Mouse (Mus musculus): ENCODE data around the gene Tsacc. TPM values are rescaled to one million over a fixed set of nuclear protein-coding genes. Genes with fewer than 3 reads are reported as not detected.
A peak's percentile ranks its signal among the peaks of the same experiment; 100 is the strongest.
"Not testable (repeated sequence)": the region's sequence is repeated elsewhere in the genome, so short reads cannot be mapped to it uniquely, and the experiment has no call there.

The Tsacc gene
- 5.0 TPM in 1 of 2 replicates, not detected in the other for total RNA-seq (2015; ENCODE audit: low replicate concordance)
- not detected in 2 replicates for total RNA-seq (2017; ENCODE audit: low replicate concordance)

DNA sequence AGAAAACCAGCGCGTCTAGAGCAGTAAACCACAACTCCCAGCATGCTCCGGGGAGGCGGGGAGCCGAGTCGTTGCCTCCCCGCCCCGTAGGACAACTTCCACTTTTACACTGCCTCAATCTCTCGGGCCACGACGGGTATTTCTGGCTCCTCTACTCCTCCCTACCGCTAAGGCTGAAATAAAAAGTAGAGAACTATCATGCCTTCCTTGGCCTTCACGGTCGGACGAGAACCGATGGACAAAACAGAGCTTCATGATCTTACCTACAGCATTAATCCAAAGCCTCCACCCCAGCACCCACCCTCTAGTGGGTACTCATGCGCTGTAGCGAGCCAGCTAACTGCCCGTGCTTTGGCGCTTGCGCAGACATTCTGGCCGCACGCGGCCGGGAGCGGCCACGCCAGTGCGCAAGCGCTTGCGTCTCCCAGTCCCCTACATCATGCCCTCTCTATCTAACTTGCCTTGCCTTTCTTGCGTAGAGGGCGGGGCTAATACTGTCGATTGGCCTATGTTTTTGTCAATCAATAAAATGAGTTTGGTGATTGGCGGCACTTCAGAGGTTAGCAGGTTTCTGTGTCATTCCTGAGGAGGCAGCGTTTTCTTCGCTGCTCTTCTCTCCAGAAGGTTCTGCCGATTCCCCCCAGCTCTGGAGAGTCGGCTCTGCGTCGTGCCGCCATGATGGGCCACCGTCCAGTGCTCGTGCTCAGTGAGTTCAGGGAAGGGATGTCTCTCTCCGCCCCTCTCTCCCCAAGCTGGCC lies at the start of gene Tsacc, which contains the start of gene Cct3:
Tsacc (minus strand) TSS at position 439 of the 758 bp plus-strand sequence.
Cct3 (plus strand) TSS at position 556 of the 758 bp plus-strand sequence.
- peak; percentile 90 for ATAC-seq (replicated peaks; ENCODE audit: low FRiP score, poor library complexity, severe bottlenecking)

DNA sequence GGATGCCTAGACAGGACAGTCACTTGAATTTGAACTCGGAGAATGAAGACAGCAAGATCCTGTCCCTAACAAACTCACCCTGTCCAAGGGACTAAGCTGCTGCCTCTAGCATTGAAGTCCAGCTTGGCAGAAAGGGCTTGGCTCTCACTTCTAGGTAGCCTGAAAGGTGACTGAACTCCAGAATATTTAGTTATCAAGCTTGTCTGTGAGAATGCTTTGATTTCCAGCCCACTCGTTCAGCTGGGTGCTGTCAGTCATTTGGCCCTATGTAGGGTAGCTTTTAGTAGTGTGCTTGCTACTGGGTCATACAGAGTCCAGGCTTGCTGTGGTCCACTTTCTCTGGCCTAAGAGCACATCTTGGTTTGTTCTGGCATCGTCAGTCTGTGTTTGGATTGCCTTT lies 42.2 kb upstream of the Tsacc start:
- ATAC-seq (replicated peaks; ENCODE audit: low FRiP score, poor library complexity, severe bottlenecking), result no peak

DNA sequence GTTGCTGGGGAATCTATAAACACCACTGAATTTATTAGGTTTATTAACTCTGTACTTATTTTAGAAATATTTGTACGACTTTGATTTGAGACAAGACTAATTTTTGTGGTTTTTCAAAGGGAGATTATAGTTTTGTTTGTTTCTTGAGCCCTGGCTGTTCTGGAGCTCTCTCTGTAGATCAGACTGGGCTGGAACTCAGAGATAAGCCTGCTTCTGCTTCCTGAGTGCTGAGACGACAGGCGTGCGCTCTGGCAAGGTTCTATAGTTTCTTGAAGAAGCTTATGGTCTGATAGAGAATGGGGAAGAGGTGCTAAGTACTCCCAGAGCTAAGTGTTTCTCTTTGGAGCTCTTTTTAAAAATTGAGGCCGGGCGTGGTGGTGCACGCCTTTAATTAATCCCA lies 41.5 kb upstream of the Tsacc start:
- ATAC-seq (replicated peaks; ENCODE audit: low FRiP score, poor library complexity, severe bottlenecking), result peak; percentile 49

DNA sequence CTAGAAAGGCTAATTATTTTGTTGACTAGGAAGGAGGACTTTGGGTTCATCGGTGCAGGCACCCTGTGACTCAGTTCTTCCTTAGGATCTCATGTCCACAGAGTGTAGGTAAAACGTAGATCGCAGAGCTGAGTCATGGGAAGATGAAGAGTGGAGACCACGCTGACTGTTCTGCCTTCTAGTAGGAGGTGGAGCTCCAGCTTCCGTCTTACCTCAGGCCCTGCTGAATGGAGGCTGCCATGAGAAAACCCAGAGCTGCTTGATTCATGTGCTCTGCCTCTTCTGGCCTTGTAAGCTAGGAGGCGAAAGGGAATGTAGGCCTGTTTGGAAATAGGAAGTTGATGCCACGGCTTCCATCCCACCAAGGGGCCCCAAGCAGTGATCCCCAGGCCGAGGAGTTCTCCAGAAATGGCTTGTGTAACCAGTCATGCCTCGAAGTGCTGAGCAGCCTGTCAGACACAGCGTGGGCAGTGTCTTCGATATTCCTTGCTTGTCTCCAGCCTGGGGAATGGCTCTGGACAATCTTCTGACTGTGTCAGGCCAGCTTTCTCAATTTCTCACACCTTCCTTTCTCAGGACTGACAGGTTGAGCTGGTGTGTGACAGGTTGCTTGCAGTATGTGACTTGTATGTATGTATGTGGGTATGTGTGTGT lies 40.7 kb upstream of the Tsacc start:
- peak; percentile 50 for ATAC-seq (replicated peaks; ENCODE audit: low FRiP score, poor library complexity, severe bottlenecking)

DNA sequence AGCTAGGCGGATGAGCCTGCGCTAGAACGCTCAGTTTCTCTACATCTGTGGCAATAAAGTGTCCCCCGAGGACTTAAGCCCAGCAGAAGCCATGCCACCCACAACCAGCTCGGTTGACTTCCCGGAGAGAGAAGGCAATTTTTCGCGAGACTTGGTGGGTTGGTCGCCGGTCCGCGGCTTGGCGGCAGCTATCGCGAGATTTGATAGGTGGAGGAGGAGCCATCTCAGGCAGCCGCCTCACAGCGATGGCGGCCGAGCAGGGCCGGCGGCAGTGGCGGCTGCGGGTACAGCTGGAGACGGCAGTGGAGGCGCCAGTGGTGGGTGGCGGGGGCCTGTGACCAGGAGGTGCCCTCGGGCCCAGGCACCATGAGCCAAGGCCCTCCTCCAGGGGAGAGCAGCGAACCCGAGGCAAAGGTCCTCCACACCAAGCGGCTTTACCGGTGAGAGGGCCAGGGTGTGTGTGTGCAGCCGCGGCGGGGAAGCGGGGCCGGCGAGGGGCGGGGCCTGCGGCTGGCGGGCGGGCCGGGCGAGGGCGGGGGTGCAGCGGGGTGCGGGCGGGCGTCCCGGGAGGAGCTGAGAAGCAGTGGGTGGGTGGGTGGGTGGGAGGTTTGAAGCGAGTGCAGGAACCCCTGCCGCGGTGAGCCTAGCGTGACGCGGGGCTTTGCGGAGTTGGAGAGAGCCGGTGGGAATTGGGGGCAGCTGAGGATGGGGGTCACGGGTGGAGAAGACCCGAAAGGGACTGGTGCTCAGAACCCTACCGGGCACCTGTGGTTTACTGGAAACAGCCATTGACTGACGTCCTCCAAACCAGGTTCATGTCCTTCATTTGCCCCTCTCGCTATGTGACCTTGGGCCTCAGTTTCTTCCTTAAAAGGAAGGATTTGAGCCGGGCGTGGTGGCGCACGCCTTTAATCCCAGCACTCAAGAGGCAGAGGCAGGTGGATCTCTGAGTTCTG lies 39.5 kb upstream of the Tsacc start, which contains the start of the genes Tmem79 and Smg5:
Tmem79 (minus strand) TSS at position 91 of the 956 bp plus-strand sequence.
Smg5 (plus strand) TSS at position 203 of the 956 bp plus-strand sequence.
- peak; percentile 85 for ATAC-seq (replicated peaks; ENCODE audit: low FRiP score, poor library complexity, severe bottlenecking)

DNA sequence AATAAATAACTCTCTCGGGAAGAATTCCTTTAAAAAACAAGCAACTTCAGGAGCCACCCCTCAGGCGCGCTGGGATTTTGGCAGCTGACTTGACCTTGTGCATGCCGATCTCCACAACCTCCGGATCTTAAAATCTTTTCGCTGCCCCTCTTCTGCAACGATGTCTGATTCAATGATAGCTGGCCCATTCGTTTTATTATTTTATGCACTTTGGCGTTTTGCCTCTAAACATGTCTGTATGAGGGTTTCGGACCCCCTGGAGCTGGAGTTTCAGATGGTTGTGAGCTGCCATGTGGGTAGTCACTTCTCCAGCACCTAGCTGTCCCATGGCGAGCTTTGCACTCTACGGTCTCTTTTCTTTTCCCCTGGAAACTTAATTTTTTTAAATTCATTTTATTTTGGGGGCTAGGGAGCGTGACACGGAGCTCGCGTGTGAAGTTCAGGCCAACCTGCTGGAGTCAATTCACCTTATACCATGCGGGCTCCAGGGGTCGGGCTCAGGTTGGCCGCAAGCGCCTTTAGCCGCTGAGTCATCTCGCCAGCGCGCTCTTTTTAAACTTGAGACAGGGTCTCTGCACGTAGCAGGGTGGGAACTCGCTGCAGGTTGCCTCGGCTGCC lies 38.7 kb upstream of the Tsacc start:
- peak; percentile 60 for ATAC-seq (replicated peaks; ENCODE audit: low FRiP score, poor library complexity, severe bottlenecking)

DNA sequence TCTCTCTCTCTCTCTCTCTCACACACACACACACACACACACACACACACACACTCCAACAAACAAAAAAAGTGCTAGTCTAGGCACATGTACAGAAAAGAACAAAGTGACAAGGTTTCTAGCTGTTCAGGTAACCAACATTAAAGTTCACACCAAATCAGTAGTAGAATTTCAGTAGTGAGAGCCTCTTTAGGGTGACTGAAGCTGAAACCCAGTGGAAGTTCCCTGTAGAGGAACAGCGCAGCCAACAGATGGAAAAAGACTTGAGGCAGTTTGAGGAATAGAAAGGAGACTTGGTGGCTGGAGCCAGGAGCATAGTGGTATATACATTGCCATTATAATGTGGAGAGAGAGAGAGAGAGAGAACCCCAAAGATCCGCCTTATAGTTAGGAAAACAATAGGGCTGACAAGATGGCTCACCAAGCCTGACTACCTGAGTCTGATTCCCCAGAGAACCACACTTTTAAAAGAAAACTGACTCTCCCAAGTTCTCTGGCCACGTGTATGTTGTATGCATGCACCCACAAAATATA lies 38.2 kb upstream of the Tsacc start:
- ATAC-seq (replicated peaks; ENCODE audit: low FRiP score, poor library complexity, severe bottlenecking), result no peak

DNA sequence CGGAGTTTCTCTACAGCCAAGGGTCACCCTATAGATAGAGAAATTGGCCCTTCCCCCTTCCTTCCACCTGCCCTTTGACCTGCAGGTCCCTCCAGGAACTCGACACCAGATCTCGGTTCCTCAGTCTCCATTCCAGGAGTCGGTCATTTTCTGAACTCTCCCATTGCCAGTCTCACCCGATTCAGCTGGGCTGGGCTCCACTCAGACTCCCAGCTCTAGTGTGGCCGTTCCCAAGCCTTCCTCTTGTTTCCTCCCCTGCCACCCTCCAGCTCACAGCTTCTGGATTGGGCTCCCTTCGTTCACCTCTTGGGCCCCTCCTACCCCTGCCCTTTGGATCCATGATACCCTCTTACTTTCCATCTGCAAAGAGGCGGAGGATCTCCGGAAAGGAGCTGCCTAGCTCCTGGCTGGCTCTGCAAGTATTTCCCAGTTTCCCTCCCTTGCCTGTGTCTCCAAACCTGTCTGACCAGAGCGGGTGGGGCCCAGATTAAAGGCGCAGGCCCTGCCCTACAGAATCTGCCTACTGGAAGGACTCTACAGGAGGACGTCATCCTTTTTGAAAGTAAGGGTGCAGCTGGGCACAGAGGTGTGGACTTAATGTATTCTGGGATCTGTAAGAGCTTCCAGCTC lies 37.3 kb upstream of the Tsacc start:
- ATAC-seq (replicated peaks; ENCODE audit: low FRiP score, poor library complexity, severe bottlenecking), result no peak

DNA sequence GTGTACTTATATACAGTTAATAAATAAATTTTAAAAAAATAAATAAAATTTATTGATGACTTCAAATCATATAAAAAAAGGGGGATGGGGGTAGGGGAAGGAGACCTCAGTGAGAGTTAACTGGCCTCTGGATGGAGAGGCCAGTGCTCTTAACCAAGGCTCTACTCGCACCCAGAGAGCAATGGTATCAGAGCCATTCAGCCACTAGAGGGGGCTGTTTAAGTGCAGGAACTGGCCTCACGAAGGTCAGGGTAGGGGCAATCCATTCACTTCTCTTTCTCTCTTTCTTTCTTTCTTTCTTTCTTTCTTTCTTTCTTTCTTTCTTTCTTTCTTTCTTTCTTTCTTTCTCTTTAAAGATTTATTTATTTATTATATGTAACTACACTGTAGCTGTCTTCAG lies 34.5 kb upstream of the Tsacc start:
- ATAC-seq (replicated peaks; ENCODE audit: low FRiP score, poor library complexity, severe bottlenecking), result 0 out of 2 replicates have a peak, but pooled peaks have one; percentile 48

DNA sequence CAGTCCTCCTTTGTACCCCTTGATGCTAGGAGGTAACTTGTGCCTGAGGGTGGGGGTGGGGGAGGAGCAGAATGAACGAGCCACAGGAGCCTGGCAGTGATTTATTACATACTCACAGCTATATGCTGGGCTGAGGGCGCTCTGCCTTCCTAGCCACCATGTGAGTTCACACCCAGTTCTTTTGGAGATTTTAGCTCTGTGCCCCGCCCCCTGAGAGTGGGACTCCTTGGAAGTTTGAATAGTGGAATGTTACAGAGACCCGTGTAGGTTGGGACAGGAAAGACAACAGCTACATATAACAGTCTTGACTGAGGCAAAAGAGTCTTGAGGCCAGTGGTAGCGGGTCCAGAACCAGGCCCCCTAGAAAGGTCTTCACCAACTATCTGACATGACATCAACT lies 32.2 kb upstream of the Tsacc start:
- ATAC-seq (replicated peaks; ENCODE audit: low FRiP score, poor library complexity, severe bottlenecking), result no peak

DNA sequence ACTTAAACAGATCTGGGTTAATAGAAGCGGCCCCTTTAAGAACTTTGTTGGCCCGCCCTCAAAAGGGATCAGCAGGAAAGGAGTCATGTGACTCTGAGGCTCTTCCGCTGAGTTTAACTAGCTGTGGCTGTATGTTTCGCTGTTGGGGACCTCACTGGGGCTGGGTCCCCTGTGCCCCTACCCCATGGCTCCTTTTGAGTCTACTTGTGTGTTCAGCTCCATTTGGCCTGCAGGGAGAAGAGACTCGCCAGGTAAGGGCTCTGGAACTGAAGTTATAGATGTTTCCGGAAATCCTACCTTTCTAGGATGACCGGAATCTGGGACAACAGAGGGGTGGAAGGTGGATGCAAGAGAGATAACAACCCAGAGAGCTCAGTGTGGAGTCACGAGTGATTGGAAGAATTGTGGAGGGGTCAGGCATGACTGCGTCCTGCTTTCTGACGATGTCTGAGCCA lies 28.2 kb upstream of the Tsacc start, which contains the start of gene Glmp:
Glmp (plus strand) TSS at position 73 of the 455 bp plus-strand sequence.
- ATAC-seq (replicated peaks; ENCODE audit: low FRiP score, poor library complexity, severe bottlenecking), result peak; percentile 90

DNA sequence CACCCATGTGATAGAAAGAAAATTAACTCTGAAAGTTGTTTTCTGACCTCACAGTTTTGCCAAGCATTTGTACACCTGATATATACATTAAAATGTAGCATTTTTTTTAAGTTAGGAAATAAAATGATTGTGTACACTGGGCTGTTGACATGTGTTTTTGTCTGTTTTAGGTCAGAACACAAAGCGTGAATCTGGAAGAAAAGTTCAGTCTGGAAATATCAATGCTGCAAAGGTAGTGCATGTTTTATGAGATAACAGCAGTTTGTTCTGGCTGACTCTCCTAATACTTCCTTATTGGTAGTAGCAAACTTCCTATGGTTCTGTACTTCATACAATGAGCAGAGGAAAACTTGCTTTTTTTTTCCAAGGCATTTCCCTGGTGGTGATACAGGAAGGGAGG lies 2.4 kb upstream of the Tsacc start:
- no peak for ATAC-seq (replicated peaks; ENCODE audit: low FRiP score, poor library complexity, severe bottlenecking)

DNA sequence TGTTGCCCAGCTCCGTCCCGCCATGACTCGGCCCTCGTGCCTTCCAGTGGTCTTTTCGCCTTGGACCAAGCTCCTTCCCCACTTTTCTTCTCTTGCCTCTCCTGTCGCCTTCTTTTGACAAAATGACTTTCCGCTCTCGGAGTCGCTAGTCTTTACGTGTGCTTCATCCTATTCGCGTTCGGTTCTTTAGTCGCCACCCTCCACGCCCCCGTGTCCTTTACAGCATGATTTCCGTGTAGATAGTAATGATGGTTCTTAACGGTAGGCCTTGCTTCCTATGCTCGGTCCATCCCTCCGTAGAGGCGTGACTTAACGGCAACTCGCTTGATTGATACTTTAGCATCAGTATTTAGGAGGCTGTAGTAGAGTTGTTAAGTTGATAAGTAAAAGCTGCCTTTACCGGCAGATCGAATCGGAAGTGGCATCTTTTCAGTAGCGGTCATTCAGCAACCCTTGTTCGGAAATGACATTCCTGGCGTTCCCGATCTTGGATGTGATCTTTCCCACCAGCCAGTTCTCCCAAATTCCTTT lies 587 bp upstream of the Tsacc start:
- ATAC-seq (replicated peaks; ENCODE audit: low FRiP score, poor library complexity, severe bottlenecking), result peak; percentile 48

DNA sequence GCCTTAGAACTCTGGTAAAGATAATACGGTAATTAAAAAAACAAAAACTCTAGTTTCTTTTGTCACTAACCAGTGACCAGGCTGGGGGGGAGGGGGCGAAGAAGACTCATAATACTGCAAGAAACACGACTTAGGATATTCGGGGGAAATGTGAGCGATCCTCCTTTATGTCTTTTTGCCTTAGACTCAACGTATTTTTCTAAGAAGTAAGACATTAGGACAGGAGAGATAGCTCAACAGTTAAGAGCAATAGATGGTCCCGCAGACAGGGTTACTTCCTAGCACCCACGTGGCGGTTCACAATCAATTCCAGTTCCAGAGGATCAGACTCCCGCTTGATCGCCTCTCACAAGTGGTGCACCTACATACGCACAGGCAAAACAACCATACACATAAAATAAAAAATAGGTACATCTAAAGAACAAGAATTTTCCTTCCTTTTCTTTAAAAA lies 664 bp downstream of the Tsacc start:
- ATAC-seq (replicated peaks; ENCODE audit: low FRiP score, poor library complexity, severe bottlenecking), result no peak

DNA sequence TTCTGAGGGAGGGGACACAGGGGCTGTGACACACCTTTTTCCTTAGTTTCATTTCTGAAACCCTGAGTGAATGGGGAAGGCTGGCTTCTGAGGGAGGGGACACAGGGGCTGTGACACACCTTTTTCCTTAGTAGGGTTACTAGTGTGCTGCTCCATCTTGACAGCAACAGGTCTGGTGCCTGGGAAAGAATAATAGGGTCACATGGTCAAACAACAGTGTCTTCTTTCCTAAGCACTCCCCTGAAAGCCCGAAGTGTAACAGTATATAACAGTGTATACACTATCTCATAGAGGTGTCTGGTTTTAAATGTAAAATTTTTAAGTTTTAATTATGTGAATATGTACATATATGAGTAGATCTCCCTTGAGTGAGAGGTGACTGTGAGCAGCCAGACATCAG lies 1.5 kb downstream of the Tsacc start:
- not testable (repeated sequence) for ATAC-seq (replicated peaks; ENCODE audit: low FRiP score, poor library complexity, severe bottlenecking)

DNA sequence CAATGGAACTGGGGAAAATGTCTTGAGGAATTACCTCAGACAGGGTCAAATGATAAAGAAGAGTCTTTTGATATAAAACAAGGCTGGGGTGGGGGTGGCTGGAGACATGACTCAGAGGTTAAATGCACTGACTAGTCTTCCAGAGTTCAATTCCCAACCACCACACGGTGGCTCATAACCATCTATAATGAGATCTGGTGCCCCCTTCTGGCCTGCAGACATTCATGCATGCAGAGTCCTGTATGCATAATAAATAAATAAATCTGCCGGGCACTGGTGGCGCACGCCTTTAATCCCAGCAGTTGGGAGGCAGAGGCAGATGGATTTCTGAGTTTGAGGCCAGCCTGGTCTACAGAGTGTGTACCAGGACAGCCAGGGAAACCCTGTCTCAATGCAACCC lies 4.8 kb downstream of the Tsacc start:
- ATAC-seq (replicated peaks; ENCODE audit: low FRiP score, poor library complexity, severe bottlenecking), result no peak

DNA sequence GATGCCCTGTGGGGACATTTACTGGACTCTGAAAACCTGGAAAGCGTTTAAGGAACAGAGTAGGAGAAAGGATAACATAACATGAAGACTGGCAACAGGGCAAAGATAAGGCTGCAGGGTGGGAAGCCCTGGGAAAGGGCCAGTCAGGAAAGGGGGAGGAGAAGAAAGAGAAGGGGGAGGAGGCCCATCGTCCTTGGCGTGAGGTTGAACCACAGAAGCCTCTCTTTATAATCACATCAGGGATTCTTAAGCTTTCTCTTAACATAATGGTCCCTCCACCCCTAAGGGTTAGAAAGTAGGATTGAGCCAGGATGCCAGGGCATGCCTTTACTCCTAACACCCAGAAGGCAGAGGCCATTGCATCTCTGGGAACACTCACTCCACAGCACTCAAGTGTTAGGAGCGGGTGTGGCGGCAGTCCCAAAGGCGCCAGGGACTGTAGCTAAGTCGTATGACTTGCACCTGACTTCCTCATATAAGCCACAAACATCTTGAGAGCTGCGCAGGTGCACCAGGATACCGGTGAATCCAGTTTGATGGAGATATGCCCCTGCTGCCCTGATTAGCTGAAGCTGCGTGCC lies 8.6 kb downstream of the Tsacc start:
- not testable (repeated sequence) for ATAC-seq (replicated peaks; ENCODE audit: low FRiP score, poor library complexity, severe bottlenecking)

DNA sequence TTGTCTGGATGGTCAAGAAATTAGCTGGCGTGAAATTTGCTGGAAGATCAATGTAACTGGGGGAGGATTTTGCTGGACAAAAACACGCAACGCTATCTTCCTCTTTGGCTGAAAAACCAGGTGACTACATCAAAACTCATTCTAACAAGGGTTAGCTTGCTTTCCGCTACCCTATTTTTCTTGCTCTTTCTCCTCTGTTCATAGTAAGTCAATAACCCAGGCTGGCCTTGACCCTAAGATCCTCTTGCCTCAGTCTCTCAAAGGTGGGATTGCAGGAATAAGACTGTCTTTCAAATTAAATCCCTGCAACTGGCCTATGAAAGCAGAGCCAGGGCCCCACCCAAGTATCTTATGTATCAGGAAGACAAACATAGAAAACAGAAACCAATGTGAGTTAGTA lies 9.7 kb downstream of the Tsacc start, which contains the start of gene Gm38392:
Gm38392 (minus strand) TSS at position 101 of the 400 bp plus-strand sequence.
- no peak for ATAC-seq (replicated peaks; ENCODE audit: low FRiP score, poor library complexity, severe bottlenecking)

Measured in erythroblast, adult 5-6 weeks (primary cell).